Mouse (Mus musculus) liver, embryonic 14.5 days (tissue): ENCODE results near the gene Plekhm2. TPM values are rescaled to one million over a fixed set of nuclear protein-coding genes. Genes with fewer than 3 reads are reported as not detected.

Experiments
- ATAC-seq: fragments of 200-750 bp; cut with Nextera tagmentation; 2 replicates; pipeline ENCODE4 v1.8.0; 2017; ENCODE audit warnings: moderate number of reproducible peaks, mild to moderate bottlenecking, moderate library complexity; ENCODE audit not compliant: insufficient read depth
- DNase-seq, 3 experiments: peaks; one replicate each; pipeline ENCODE4 v3.0.0-alpha.2; 2012 to 2013; ENCODE audit warnings: low read depth in 3 of 3, low spot score in 3 of 3
- H3K27ac ChIP-seq: fragments of 300-500 bp; sonication (generic); 2 replicates; pipeline ENCODE4 v1.5.1; 2014; ENCODE audit warnings: moderate library complexity, mild to moderate bottlenecking, control low read depth, inconsistent platforms
- H3K27me3 ChIP-seq: fragments of 300-500 bp; sonication (generic); 2 replicates; pipeline ENCODE4 v1.6.1; 2014; ENCODE audit warnings: mild to moderate bottlenecking, low read length, moderate library complexity; ENCODE audit not compliant: control insufficient read depth, insufficient read depth
- H3K36me3 ChIP-seq: fragments of 300-500 bp; sonication (generic); replicated peaks from 2 replicates; pipeline ENCODE4 v1.6.1; 2014; ENCODE audit warnings: low read depth; ENCODE audit not compliant: control insufficient read depth, insufficient read depth
- H3K4me1 ChIP-seq, 2 experiments: fragments of 200-500 bp in 1 of 2; fragments of 300-500 bp in 1 of 2; sonication (generic) in 1 of 2; replicated peaks; 2 replicates each; pipeline ENCODE4 v1.6.1; 2012 to 2014; ENCODE audit warnings: antibody characterized with exemption in 1 of 2, inconsistent platforms in 1 of 2, low read length in 1 of 2; ENCODE audit not compliant: control insufficient read depth in 2 of 2, insufficient read depth in 2 of 2
- H3K4me2 ChIP-seq: fragments of 300-500 bp; sonication (generic); 2 replicates; pipeline ENCODE4 v1.6.1; 2014; ENCODE audit warnings: low read depth, mild to moderate bottlenecking, control low read depth, moderate library complexity
- H3K4me3 ChIP-seq, 2 experiments: fragments of 200-500 bp in 1 of 2; fragments of 300-500 bp in 1 of 2; sonication (generic) in 1 of 2; 2 replicates each; pipeline ENCODE4 v1.5.1; 2012 to 2014; ENCODE audit warnings: low read depth in 2 of 2, low read length in 2 of 2, mild to moderate bottlenecking in 2 of 2, control low read depth in 1 of 2, inconsistent platforms in 1 of 2, moderate library complexity in 1 of 2; ENCODE audit not compliant: insufficient read depth in 1 of 2
- H3K9ac ChIP-seq: fragments of 300-500 bp; sonication (generic); replicated peaks from 2 replicates; pipeline ENCODE4 v1.6.1; 2014; ENCODE audit warnings: mild to moderate bottlenecking, control low read depth, moderate library complexity
- H3K9me3 ChIP-seq: fragments of 300-500 bp; sonication (generic); 2 replicates; pipeline ENCODE4 v1.6.1; 2016; ENCODE audit warnings: low read length, mixed read lengths; ENCODE audit not compliant: control insufficient read depth
- CTCF ChIP-seq: IDR thresholded peaks from 2 replicates; pipeline ENCODE4 v1.5.1; 2016; ENCODE audit warnings: antibody characterized with exemption, low read depth, control low read depth
- EP300 ChIP-seq: IDR thresholded peaks from 2 replicates; pipeline ENCODE4 v1.6.1; 2016; ENCODE audit warnings: antibody characterized with exemption, low read depth
- WGBS: fragments of 180-500 bp; shearing (Covaris S2); extraction: QIAGEN DNeasy Blood & Tissue Kit; methylation state at CpG from one replicate; pipeline ENCODE4 v1.1.7; 2014; ENCODE audit not compliant: insufficient replicate concordance; 5-methylcytosine and 5-hydroxymethylcytosine counted together
- polyA plus RNA-seq, 2 experiments: library from polyadenylated mRNA; depleted of rRNA in 1 of 2; stranded (reverse) in 1 of 2; unstranded in 1 of 2; fragments of >200 nt; fragmentation: Nextera tagmentation in 1 of 2; extraction: Ambion mirVana in 1 of 2; gene quantifications; 2 replicates each; pipeline versions ENCODE4 v1.2.1 to v1.2.3; 2012 to 2014

Plekhm2 gene
- polyA plus RNA-seq, 2 experiments: 0.33 to 4.5 TPM

- Histone ChIP-seq H3K36me3 (no peaks in the 10 kb centered on the region; the same call in none of the 2 replicates), H3K4me3 (no peak overlapping the region), H3K27ac (no peak overlapping the region), H3K27me3 (no peaks in the 10 kb centered on the region), H3K9me3 (no peaks in the 10 kb centered on the region), H3K9ac (no peak overlapping the region), H3K4me1 (no peaks in the 10 kb centered on the region), H3K4me2 (no peak overlapping the region)
- WGBS: 78% methylated on average over 9 of the region's 9 CpGs
- ATAC-seq: no peak
- TF ChIP-seq CTCF (no peak), EP300 (no peak)
- no peak for DNase-seq
These were observed 28.7 kb downstream of the Plekhm2 start for GRCm38 (mm10) chr4:141635991-141636390.

- H3K9ac ChIP-seq: no peak overlapping the region
- H3K36me3 ChIP-seq: no peaks in the 10 kb centered on the region; the same call in none of the 2 replicates
- TF ChIP-seq EP300 (no peak), CTCF (no peak)
- H3K27ac ChIP-seq: no peak overlapping the region
- no peaks in the 10 kb centered on the region for H3K27me3 ChIP-seq
- H3K4me3 ChIP-seq: no peak overlapping the region
- H3K4me1 ChIP-seq: no peaks in the 10 kb centered on the region
- 84% methylated on average over 21 of the region's 21 CpGs for WGBS
- DNase-seq (no peak), ATAC-seq (no peak)
- H3K9me3 ChIP-seq: no peaks in the 10 kb centered on the region
- no peak overlapping the region for H3K4me2 ChIP-seq
These were observed 32.4 kb downstream of the Plekhm2 start for GRCm38 (mm10) chr4:141632111-141632873.

GRCm38 (mm10) chr4:141631250-141631649 lies 33.4 kb downstream of the Plekhm2 start:
- WGBS: 86% methylated on average over 20 of the region's 20 CpGs
- no peak for TF ChIP-seq CTCF
- no peak for TF ChIP-seq EP300
- H3K36me3 ChIP-seq: no peaks in the 10 kb centered on the region; the same call in 1 of the 2 replicates

GRCm38 (mm10) chr4:141630021-141630420 lies 34.7 kb downstream of the Plekhm2 start:
- Histone ChIP-seq H3K4me2 (no peak overlapping the region), H3K4me3 (no peak overlapping the region), H3K36me3 (no peaks in the 10 kb centered on the region; the same call in 1 of the 2 replicates), H3K9me3 (no peaks in the 10 kb centered on the region), H3K27ac (no peak overlapping the region), H3K9ac (no peak overlapping the region), H3K4me1 (no peaks in the 10 kb centered on the region), H3K27me3 (no peaks in the 10 kb centered on the region)
- DNase-seq (no peak), ATAC-seq (no peak)
- WGBS: 88% methylated on average over 11 of the region's 11 CpGs
- no peak for TF ChIP-seq EP300

More at GRCm38 (mm10) chr4:141631250-141631649, 33.4 kb downstream of the Plekhm2 start:
- H3K27ac ChIP-seq: no peak overlapping the region
- H3K9me3 ChIP-seq: no peaks in the 10 kb centered on the region
- no peak overlapping the region for H3K4me3 ChIP-seq
- no peaks in the 10 kb centered on the region for H3K4me1 ChIP-seq
- no peak for ATAC-seq
- no peak overlapping the region for H3K9ac ChIP-seq
- H3K4me2 ChIP-seq: no peak overlapping the region
- H3K27me3 ChIP-seq: no peaks in the 10 kb centered on the region
- DNase-seq: no peak

GRCm38 (mm10) chr4:141628661-141629060 lies 36.0 kb downstream of the Plekhm2 start:
- no peak overlapping the region for H3K27ac ChIP-seq
- H3K4me3 ChIP-seq: no peak overlapping the region
- no peaks in the 10 kb centered on the region for H3K4me1 ChIP-seq
- TF ChIP-seq EP300 (no peak), CTCF (no peak)
- H3K27me3 ChIP-seq: no peaks in the 10 kb centered on the region
- 75% methylated on average over 14 of the region's 14 CpGs for WGBS
- no peaks in the 10 kb centered on the region for H3K9me3 ChIP-seq
- no peak overlapping the region for H3K4me2 ChIP-seq
- no peaks in the 10 kb centered on the region; the same call in 1 of the 2 replicates for H3K36me3 ChIP-seq
- DNase-seq: no peak
- ATAC-seq: no peak
- no peak overlapping the region for H3K9ac ChIP-seq
